Mouse (Mus musculus) adrenal gland, postnatal 4 days (tissue): Measurements from ENCODE around the gene Fcamr. TPM values are rescaled to one million over a fixed set of nuclear protein-coding genes. Genes with fewer than 3 reads are reported as not detected.

Experiments used
- DNase-seq, 2 experiments: peaks; one replicate each; pipeline ENCODE4 v3.0.0; 2021 to 2022; ENCODE audit warnings: low spot score in 2 of 2, mixed read lengths in 2 of 2
- total RNA-seq, 2 experiments: library from RNA; stranded (reverse); gene quantifications; 2 replicates each; pipeline ENCODE4 v1.2.3; 2021

The Fcamr gene
- total RNA-seq, 2 experiments from 2014 or later, result not detected

- DNase-seq, result no peak
Observed at GRCm38 (mm10) chr1:130849530-130850214, 49.0 kb downstream of the Fcamr start.

GRCm38 (mm10) chr1:130850405-130850804, 49.7 kb downstream of the Fcamr start:
- no peak for DNase-seq

GRCm38 (mm10) chr1:130854819-130855218, 54.1 kb downstream of the Fcamr start:
- no peak for DNase-seq

- DNase-seq, result no peak
Observed at GRCm38 (mm10) chr1:130855723-130856122, 55.0 kb downstream of the Fcamr start.

GRCm38 (mm10) chr1:130857456-130857855, 56.8 kb downstream of the Fcamr start:
- DNase-seq, result no peak

GRCm38 (mm10) chr1:130864238-130864637, 63.5 kb downstream of the Fcamr start:
- DNase-seq, result no peak

Other genes with a start within 250 kb of the Fcamr start
- not detected for gene Zp3r, start 171.3 kb upstream of the Fcamr start, total RNA-seq
- 1 to 10 TPM in 1 of 2 experiments, under 1 TPM in 1; 0.50 to 4.1 TPM for gene C4bp, start 139.3 kb upstream of the Fcamr start, total RNA-seq
- under 1 TPM in 1 of 2 experiments, not detected in 1; 0.17 TPM for gene Gm29427, start 85.1 kb upstream of the Fcamr start, total RNA-seq
- 10 to 100 TPM in 1 of 2 experiments, 1 to 10 TPM in 1; 9.7 to 10.3 TPM for gene Yod1, start 83.6 kb upstream of the Fcamr start, total RNA-seq
- gene Pfkfb2, start 71.6 kb upstream of the Fcamr start, total RNA-seq, result 10 to 100 TPM; 26.8 to 27.3 TPM
- gene AA986860, start 68.9 kb upstream of the Fcamr start, total RNA-seq, result 1 to 10 TPM; 2.0 to 3.3 TPM
- 1 to 10 TPM in 1 of 2 experiments, under 1 TPM in 1; 0.53 to 1.2 TPM for gene Pigr, start 25.8 kb downstream of the Fcamr start, total RNA-seq
- 1 to 10 TPM in 1 of 2 experiments, under 1 TPM in 1; 0.50 to 1.0 TPM for gene Fcmr, start 64.8 kb downstream of the Fcamr start, total RNA-seq
- gene Il24, start 86.6 kb downstream of the Fcamr start, total RNA-seq, result not detected
- gene Il20, start 110.5 kb downstream of the Fcamr start, total RNA-seq, result not detected
- not detected for gene Il19, start 139.2 kb downstream of the Fcamr start, total RNA-seq
- not detected for gene Il10, start 218.9 kb downstream of the Fcamr start, total RNA-seq